Mouse (Mus musculus) liver, embryonic 14.5 days (tissue): ENCODE measurements around the gene Mlec. TPM values are rescaled to one million over a fixed set of nuclear protein-coding genes. Genes with fewer than 3 reads are reported as not detected.

Source experiments
- ATAC-seq: fragments of 200-750 bp; cut with Nextera tagmentation; 2 replicates; pipeline ENCODE4 v1.8.0; 2017; ENCODE audit warnings: moderate number of reproducible peaks, mild to moderate bottlenecking, moderate library complexity; ENCODE audit not compliant: insufficient read depth
- DNase-seq, 3 experiments: peaks; one replicate each; pipeline ENCODE4 v3.0.0-alpha.2; 2012 to 2013; ENCODE audit warnings: low read depth in 3 of 3, low spot score in 3 of 3
- H3K27ac ChIP-seq: fragments of 300-500 bp; sonication (generic); 2 replicates; pipeline ENCODE4 v1.5.1; 2014; ENCODE audit warnings: moderate library complexity, mild to moderate bottlenecking, control low read depth, inconsistent platforms
- H3K27me3 ChIP-seq: fragments of 300-500 bp; sonication (generic); 2 replicates; pipeline ENCODE4 v1.6.1; 2014; ENCODE audit warnings: mild to moderate bottlenecking, low read length, moderate library complexity; ENCODE audit not compliant: control insufficient read depth, insufficient read depth
- H3K36me3 ChIP-seq: fragments of 300-500 bp; sonication (generic); replicated peaks from 2 replicates; pipeline ENCODE4 v1.6.1; 2014; ENCODE audit warnings: low read depth; ENCODE audit not compliant: control insufficient read depth, insufficient read depth
- H3K4me1 ChIP-seq, 2 experiments: fragments of 200-500 bp in 1 of 2; fragments of 300-500 bp in 1 of 2; sonication (generic) in 1 of 2; replicated peaks; 2 replicates each; pipeline ENCODE4 v1.6.1; 2012 to 2014; ENCODE audit warnings: antibody characterized with exemption in 1 of 2, inconsistent platforms in 1 of 2, low read length in 1 of 2; ENCODE audit not compliant: control insufficient read depth in 2 of 2, insufficient read depth in 2 of 2
- H3K4me2 ChIP-seq: fragments of 300-500 bp; sonication (generic); 2 replicates; pipeline ENCODE4 v1.6.1; 2014; ENCODE audit warnings: low read depth, mild to moderate bottlenecking, control low read depth, moderate library complexity
- H3K4me3 ChIP-seq, 2 experiments: fragments of 200-500 bp in 1 of 2; fragments of 300-500 bp in 1 of 2; sonication (generic) in 1 of 2; 2 replicates each; pipeline ENCODE4 v1.5.1; 2012 to 2014; ENCODE audit warnings: low read depth in 2 of 2, low read length in 2 of 2, mild to moderate bottlenecking in 2 of 2, control low read depth in 1 of 2, inconsistent platforms in 1 of 2, moderate library complexity in 1 of 2; ENCODE audit not compliant: insufficient read depth in 1 of 2
- H3K9ac ChIP-seq: fragments of 300-500 bp; sonication (generic); replicated peaks from 2 replicates; pipeline ENCODE4 v1.6.1; 2014; ENCODE audit warnings: mild to moderate bottlenecking, control low read depth, moderate library complexity
- H3K9me3 ChIP-seq: fragments of 300-500 bp; sonication (generic); 2 replicates; pipeline ENCODE4 v1.6.1; 2016; ENCODE audit warnings: low read length, mixed read lengths; ENCODE audit not compliant: control insufficient read depth
- CTCF ChIP-seq: IDR thresholded peaks from 2 replicates; pipeline ENCODE4 v1.5.1; 2016; ENCODE audit warnings: antibody characterized with exemption, low read depth, control low read depth
- EP300 ChIP-seq: IDR thresholded peaks from 2 replicates; pipeline ENCODE4 v1.6.1; 2016; ENCODE audit warnings: antibody characterized with exemption, low read depth
- WGBS: fragments of 180-500 bp; shearing (Covaris S2); extraction: QIAGEN DNeasy Blood & Tissue Kit; methylation state at CpG from one replicate; pipeline ENCODE4 v1.1.7; 2014; ENCODE audit not compliant: insufficient replicate concordance; 5-methylcytosine and 5-hydroxymethylcytosine counted together
- polyA plus RNA-seq, 2 experiments: library from polyadenylated mRNA; depleted of rRNA in 1 of 2; stranded (reverse) in 1 of 2; unstranded in 1 of 2; fragments of >200 nt; fragmentation: Nextera tagmentation in 1 of 2; extraction: Ambion mirVana in 1 of 2; gene quantifications; 2 replicates each; pipeline versions ENCODE4 v1.2.1 to v1.2.3; 2012 to 2014

Mlec gene
- polyA plus RNA-seq, 2 experiments: 13.9 to 34.1 TPM

DNA sequence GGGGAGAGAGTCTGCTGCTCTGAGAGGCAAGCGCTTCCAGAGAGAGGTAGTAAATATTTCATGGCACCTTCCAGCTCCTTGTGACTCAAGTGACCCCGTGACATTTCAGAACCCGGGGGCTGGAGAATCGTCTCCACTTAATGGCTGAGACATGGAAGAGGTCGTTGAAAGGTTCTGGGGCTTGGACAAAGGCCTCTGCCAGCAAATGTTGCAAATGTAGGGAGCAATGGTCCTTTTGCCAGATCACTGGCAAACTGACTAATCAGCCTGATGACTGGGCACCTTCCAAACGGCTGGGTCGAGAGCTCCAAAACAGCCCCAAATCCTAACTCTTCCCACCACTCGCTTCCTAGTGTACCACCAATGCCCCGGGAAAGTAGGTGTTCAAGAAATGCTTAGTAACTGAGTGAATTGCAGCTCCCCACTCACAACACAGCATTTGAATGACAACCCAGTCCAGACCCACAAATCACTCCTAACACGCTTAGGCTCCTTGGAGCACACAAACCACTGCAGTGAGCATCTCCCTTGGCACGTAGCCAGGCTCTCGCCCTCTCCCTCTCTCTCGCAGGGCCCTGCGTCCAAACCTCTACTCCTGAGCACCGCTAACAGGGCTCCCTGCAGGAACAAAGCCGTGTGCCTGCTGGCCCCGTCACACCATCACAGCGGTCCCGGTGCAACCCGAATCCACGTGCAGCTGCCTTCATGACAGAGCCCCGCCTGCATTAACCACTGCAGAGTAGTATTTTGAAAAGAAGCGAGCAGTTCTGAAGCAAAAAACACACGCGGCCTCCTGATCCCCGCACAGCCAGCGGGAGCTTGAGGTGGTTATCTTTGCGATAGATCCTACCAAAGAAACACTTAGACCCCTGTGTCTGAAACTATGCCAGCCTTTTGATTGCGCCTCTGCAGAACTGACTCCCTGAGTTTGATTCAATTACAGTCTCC, 34.2 kb upstream of the Mlec start:
- Histone ChIP-seq H3K4me3 (no peak overlapping the region), H3K27me3 (peaks cover 61% of the 10 kb centered on the region), H3K9ac (no peak overlapping the region), H3K36me3 (no peaks in the 10 kb centered on the region), H3K27ac (no peak overlapping the region), H3K4me1 (peaks cover 0 to 3% of the 10 kb centered on the region in 2 experiments; a peak in 2 of 4 replicates), H3K9me3 (no peaks in the 10 kb centered on the region), H3K4me2 (no peak overlapping the region)
- TF ChIP-seq EP300: no peak
- TF ChIP-seq CTCF: no peak
- ATAC-seq (no peak), DNase-seq (no peak)
- 10% methylated on average over 29 of the region's 29 CpGs for WGBS

DNA sequence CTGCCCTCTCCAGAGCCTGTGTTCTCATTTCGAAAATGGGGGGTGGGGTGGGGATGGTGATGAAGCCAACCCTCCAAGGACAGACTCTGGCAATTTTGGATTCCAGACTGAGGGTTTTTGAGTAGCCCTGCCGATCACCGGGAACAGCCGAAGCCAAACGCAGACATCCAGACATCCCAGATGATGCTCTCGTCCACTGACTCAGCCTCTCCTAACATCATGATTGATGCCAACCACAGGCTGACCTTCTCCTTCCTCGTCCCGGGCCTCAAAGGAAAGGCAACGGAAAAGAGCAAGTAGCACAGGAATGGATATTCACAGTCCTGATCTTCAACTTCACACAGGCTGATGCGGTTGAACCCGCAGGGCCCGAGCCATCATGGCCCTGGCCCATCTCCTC, 32.1 kb upstream of the Mlec start:
- 60% methylated on average over 12 of the region's 12 CpGs for WGBS
- no peak for ATAC-seq

GRCm38 (mm10) chr5:115188824-115189223, 30.8 kb upstream of the Mlec start:
- peaks cover 0 to 3% of the 10 kb centered on the region in 2 experiments; a peak in 2 of 4 replicates for H3K4me1 ChIP-seq
- H3K4me2 ChIP-seq: no peak overlapping the region
- H3K27me3 ChIP-seq: peaks cover 58% of the 10 kb centered on the region
- H3K9me3 ChIP-seq: no peaks in the 10 kb centered on the region
- H3K9ac ChIP-seq: no peak overlapping the region
- H3K36me3 ChIP-seq: no peaks in the 10 kb centered on the region
- TF ChIP-seq CTCF: peak; percentile 93
- TF ChIP-seq EP300: no peak
- H3K4me3 ChIP-seq: no peak overlapping the region
- H3K27ac ChIP-seq: no peak overlapping the region
- DNase-seq (no peak), ATAC-seq (no peak)
- WGBS: 41% methylated on average over 5 of the region's 5 CpGs

More for the DNA sequence above, 32.1 kb upstream of the Mlec start:
- TF ChIP-seq CTCF: no peak
- no peak for TF ChIP-seq EP300
- no peaks in the 10 kb centered on the region for H3K9me3 ChIP-seq
- H3K4me2 ChIP-seq: no peak overlapping the region
- H3K27ac ChIP-seq: no peak overlapping the region
- no peaks in the 10 kb centered on the region for H3K36me3 ChIP-seq
- peaks cover 71% of the 10 kb centered on the region for H3K27me3 ChIP-seq
- H3K4me3 ChIP-seq: no peak overlapping the region
- no peak overlapping the region for H3K9ac ChIP-seq
- peaks cover 0 to 3% of the 10 kb centered on the region in 2 experiments; a peak in 2 of 4 replicates for H3K4me1 ChIP-seq
- DNase-seq: no peak

DNA sequence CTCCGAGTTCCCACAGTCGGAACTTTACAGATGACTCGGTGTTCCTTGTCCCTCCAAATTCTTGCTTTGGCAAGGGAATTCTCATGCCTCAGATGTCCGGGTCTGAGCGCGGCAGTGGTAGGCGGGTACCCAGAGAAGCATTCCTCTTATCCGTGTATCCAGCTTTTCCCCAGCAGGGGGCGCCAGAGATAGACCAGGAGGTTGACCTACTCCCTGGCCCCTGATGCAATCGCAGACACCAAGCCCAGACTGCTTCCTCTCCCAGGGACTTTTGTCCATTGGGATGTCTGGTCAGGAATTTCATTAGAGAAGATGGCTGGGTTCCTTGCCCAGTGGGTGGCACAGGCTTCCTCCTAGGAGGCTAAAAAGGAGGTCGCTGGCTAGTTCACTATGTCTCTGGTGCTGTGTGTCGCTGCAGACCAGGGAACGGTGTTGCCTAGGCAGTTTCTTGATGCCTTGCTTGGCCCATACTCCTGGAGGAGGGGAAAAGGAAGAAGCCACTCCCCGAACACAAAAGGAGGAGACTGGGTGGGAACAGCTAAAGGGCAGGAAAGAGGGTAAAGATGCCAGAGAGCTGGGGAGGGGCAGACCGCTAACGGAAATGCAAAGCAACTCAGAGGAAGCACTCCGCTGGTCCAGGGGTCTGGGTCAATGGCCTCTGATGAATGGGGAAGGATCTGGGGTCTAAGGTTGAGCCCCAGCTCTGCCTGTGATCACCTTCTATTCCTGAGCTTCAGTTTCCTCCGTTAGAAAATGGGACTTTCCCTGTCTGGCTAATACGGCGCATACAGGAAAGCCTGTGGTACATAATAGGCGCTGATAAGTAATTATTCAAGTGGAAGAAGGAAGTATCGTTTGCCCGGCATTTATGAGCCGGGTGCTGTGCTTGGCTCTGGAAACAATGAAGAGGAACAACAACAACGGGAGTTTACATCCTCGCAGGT, 29.5 kb upstream of the Mlec start:
- H3K9me3 ChIP-seq: no peaks in the 10 kb centered on the region
- no peak overlapping the region for H3K27ac ChIP-seq
- H3K9ac ChIP-seq: no peak overlapping the region
- H3K4me2 ChIP-seq: peak overlapping the region; percentile 33
- peaks cover 0 to 3% of the 10 kb centered on the region in 2 experiments; a peak in 2 of 4 replicates for H3K4me1 ChIP-seq
- ATAC-seq: peak; percentile 71
- DNase-seq: peak; percentile 66 to 68 (median 66)
- TF ChIP-seq EP300 (no peak), CTCF (peak; percentile 95)
- 4% methylated on average over 26 of the region's 26 CpGs for WGBS
- H3K36me3 ChIP-seq: no peaks in the 10 kb centered on the region
- H3K4me3 ChIP-seq: 0 out of 4 replicates have a peak overlapping the region, but pooled peaks of 1 of the 2 experiments have one; percentile 1
- H3K27me3 ChIP-seq: peaks cover 44% of the 10 kb centered on the region
